Mouse (Mus musculus): ENCODE data around the gene Nrsn2. TPM values are rescaled to one million over a fixed set of nuclear protein-coding genes. Genes with fewer than 3 reads are reported as not detected.

Nrsn2 gene
- polyA plus RNA-seq (2014; fragmentation: Nextera tagmentation; extraction: Ambion mirVana), result 1.7 and 2.4 TPM in 2 replicates

DNA sequence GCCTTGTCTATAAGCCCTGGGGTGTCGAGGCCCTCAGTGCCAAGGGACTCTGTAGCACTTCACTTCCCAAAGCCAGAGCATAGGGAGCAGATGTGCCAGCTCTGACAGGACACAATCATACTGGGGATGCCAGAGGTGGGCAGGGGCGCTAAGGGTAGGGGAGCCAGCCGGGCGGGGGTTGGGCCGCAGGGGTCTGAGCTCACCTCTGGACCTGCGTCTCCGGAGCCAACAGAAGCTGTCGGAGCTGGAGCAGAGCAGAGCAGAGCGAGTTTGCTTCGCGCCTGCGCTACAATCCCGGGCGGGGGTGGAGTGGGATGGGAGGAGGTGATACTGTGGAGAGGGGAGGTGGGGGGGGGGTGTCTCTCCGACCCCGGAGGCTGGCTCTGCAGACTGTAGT lies at the start of gene Nrsn2:
Gene Nrsn2, minus strand, starts transcription at position 294 of the 397 bp plus-strand sequence.
- peaks cover 8% of the 10 kb centered on the region for H3K27me3 ChIP-seq (ENCODE audit: control insufficient read depth, insufficient read depth, low read length)
- H3K4me2 ChIP-seq (replicated peaks; ENCODE audit: low read depth, low read length), result peak within 1 kb of the TSS; percentile 27; the same call in 1 of the 2 replicates
- H3K9ac ChIP-seq (ENCODE audit: low read depth, low read length), result no peak within 1 kb of the TSS
- H3K36me3 ChIP-seq (ENCODE audit: control insufficient read depth, insufficient read depth, low read length), result no peaks in the 10 kb centered on the region
- ATAC-seq (ENCODE audit: low FRiP score, low TSS enrichment), result peak; percentile 59
- peaks cover 6% of the 10 kb centered on the region; the same call in 1 of the 2 replicates for H3K4me1 ChIP-seq (ENCODE audit: control insufficient read depth, insufficient read depth, low read length)
- H3K27ac ChIP-seq (ENCODE audit: low read depth, low read length), result no peak within 1 kb of the TSS
- H3K4me3 ChIP-seq (ENCODE audit: low read length), result no peak within 1 kb of the TSS
- no peaks in the 10 kb centered on the region for H3K9me3 ChIP-seq (ENCODE audit: control insufficient read depth, low read length)
- WGBS, result 1% methylated on average over 16 of the region's 16 CpGs

DNA sequence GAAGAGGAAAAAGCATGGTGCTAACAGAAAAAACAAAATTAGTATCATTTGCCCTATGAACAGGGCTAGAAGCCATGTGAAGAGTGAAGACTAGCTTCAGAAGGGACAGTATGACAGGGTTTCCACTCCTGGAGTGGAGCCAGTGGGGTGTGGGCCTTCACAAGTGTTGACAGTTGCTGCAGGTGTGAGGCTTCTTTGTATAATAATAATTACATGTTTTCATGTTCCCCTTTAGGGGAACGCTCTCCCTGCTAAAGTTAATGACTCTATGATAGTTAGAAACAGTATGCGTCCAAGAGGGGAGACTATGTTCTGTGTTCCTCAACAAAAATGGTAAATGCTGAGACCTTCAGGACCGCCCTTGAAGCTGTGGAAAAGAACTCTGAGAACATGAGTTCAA lies 39.3 kb upstream of the Nrsn2 start:
- Histone ChIP-seq H3K27me3 (ENCODE audit: control insufficient read depth, insufficient read depth, low read length) (no peaks in the 10 kb centered on the region), H3K9ac (ENCODE audit: low read depth, low read length) (peak overlapping the region; percentile 97; the same call in 1 of the 2 replicates), H3K4me2 (replicated peaks; ENCODE audit: low read depth, low read length) (peak overlapping the region; percentile 94; the same call in 1 of the 2 replicates), H3K36me3 (ENCODE audit: control insufficient read depth, insufficient read depth, low read length) (peaks cover 4% of the 10 kb centered on the region; the same call in 1 of the 2 replicates), H3K4me3 (ENCODE audit: low read length) (peak overlapping the region; percentile 84), H3K9me3 (ENCODE audit: control insufficient read depth, low read length) (peaks cover 6% of the 10 kb centered on the region; the same call in 1 of the 2 replicates), H3K27ac (ENCODE audit: low read depth, low read length) (peak overlapping the region; percentile 99; the same call in 1 of the 2 replicates), H3K4me1 (ENCODE audit: control insufficient read depth, insufficient read depth, low read length) (peaks cover 16% of the 10 kb centered on the region)
- WGBS, result over 99% methylated on average over 3 of the region's 3 CpGs
- ATAC-seq (ENCODE audit: low FRiP score, low TSS enrichment), result no peak

DNA sequence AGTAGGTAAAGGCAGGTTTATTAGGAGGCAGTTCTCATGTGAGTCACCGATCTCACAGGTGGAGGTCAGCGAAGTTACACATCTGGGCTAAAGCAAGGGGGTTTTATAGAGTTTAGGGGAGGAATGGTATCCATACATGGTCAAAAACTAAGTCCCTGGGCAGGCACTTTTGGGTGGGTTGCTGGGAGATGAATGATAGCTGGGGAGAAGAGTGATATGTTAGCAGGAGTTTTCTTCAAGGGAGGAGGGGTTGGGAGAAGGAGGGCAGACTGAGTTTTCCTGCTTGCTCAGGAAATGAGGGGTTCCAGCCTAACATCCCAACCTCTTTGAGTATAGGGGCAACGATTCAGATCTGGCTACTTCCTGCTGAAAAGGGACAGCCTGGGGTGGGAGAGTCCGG lies 38.8 kb upstream of the Nrsn2 start, which contains the start of gene 6820408C15Rik:
Gene 6820408C15Rik, plus strand, starts transcription at position 301 of the 400 bp plus-strand sequence.
- peaks cover 6% of the 10 kb centered on the region; the same call in 1 of the 2 replicates for H3K9me3 ChIP-seq (ENCODE audit: control insufficient read depth, low read length)
- 18% methylated on average over 4 of the region's 4 CpGs for WGBS
- H3K27me3 ChIP-seq (ENCODE audit: control insufficient read depth, insufficient read depth, low read length), result no peaks in the 10 kb centered on the region
- no peak for ATAC-seq (ENCODE audit: low FRiP score, low TSS enrichment)
- peaks cover 21% of the 10 kb centered on the region for H3K4me1 ChIP-seq (ENCODE audit: control insufficient read depth, insufficient read depth, low read length)
- H3K4me2 ChIP-seq (replicated peaks; ENCODE audit: low read depth, low read length), result peak within 1 kb of the TSS; percentile 94
- peak within 1 kb of the TSS; percentile 84 for H3K4me3 ChIP-seq (ENCODE audit: low read length)
- peaks cover 4% of the 10 kb centered on the region; the same call in 1 of the 2 replicates for H3K36me3 ChIP-seq (ENCODE audit: control insufficient read depth, insufficient read depth, low read length)
- H3K27ac ChIP-seq (ENCODE audit: low read depth, low read length), result peak within 1 kb of the TSS; percentile 99
- H3K9ac ChIP-seq (ENCODE audit: low read depth, low read length), result peak within 1 kb of the TSS; percentile 97

DNA sequence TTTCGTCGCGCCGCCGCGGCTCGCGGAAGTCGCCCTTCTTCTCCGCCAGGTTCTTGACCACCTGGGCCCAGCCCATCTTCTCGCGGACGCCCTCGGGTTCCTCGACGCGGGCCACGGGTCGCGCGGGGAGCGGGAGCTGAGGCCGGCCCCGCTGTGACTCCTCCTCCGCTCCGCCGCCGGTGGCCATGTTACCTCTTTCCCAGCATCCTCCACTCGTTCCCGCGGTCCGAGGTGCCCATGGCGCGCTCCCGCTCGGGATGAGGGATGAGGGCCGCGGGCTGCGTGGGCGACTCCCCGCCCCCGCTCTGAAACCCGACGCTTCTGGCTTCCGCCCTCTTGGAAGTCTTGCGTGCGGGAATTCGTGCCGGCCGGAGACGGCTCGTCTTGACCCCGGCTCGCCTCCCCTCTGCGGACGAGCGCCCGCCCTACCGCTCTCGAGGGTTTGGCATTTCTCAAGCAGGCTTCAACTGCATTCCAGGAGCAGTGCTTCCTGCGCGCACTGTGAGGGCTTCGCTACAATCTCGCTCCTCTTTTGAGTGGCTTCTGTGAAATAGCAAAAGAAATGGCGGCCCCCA lies 38.2 kb upstream of the Nrsn2 start, which contains the start of gene Zcchc3:
Gene Zcchc3, minus strand, starts transcription at position 437 of the 575 bp plus-strand sequence.
- WGBS, result under 1% methylated on average over 62 of the region's 65 CpGs
- Histone ChIP-seq H3K4me2 (replicated peaks; ENCODE audit: low read depth, low read length) (peak within 1 kb of the TSS; percentile 94), H3K9me3 (ENCODE audit: control insufficient read depth, low read length) (peaks cover 6% of the 10 kb centered on the region; the same call in 1 of the 2 replicates), H3K4me1 (ENCODE audit: control insufficient read depth, insufficient read depth, low read length) (peaks cover 27% of the 10 kb centered on the region), H3K27ac (ENCODE audit: low read depth, low read length) (peak within 1 kb of the TSS; percentile 99), H3K27me3 (ENCODE audit: control insufficient read depth, insufficient read depth, low read length) (no peaks in the 10 kb centered on the region), H3K9ac (ENCODE audit: low read depth, low read length) (peak within 1 kb of the TSS; percentile 97), H3K36me3 (ENCODE audit: control insufficient read depth, insufficient read depth, low read length) (peaks cover 4% of the 10 kb centered on the region; the same call in 1 of the 2 replicates), H3K4me3 (ENCODE audit: low read length) (peak within 1 kb of the TSS; percentile 84)
- ATAC-seq (ENCODE audit: low FRiP score, low TSS enrichment), result peak; percentile 83

DNA sequence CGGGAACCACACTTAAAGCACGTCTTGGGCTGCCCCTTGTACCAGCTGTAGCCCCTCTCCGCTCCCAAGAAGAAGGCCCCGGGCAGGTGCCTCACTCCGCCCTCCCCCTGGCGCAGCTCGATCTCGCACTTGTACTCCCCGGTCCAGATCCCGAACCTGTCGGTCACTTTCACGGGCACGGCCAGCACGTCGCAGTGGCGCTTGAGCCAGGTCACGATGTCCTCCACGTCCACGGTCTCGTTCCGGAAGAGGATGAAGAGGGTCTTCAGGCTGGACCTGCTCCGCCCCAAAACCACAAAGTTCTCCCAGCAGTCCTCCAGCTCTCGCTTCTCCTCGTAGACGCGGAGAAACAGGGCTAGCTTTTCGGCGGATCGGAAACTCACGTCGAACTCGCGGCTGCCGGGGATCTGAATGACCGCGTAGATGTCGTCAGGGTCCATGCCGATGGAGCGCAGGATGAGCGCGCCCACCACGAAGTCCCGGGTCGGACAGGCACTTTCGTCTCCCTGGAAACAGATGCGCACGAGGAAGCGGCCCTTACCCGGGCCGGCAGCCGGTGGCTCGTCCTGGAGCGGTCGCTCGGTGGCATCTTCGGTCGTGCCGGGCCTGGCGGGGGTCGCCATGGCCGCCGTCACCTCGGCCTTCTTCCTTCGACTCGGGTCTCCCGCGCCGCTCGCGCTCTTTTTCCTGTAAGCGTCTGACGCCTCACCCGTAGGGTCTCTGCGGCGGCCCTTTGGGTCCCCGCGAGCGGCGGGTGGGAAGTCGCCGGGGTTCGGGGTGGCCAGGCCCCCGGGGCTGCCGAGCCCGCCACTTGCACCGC lies 37.5 kb upstream of the Nrsn2 start:
- under 1% methylated on average over 83 of the region's 86 CpGs for WGBS
- Histone ChIP-seq H3K27me3 (ENCODE audit: control insufficient read depth, insufficient read depth, low read length) (no peaks in the 10 kb centered on the region), H3K9ac (ENCODE audit: low read depth, low read length) (peak overlapping the region; percentile 97), H3K36me3 (ENCODE audit: control insufficient read depth, insufficient read depth, low read length) (peaks cover 4% of the 10 kb centered on the region; the same call in 1 of the 2 replicates), H3K4me2 (replicated peaks; ENCODE audit: low read depth, low read length) (peak overlapping the region; percentile 94), H3K4me1 (ENCODE audit: control insufficient read depth, insufficient read depth, low read length) (peaks cover 28% of the 10 kb centered on the region), H3K27ac (ENCODE audit: low read depth, low read length) (peak overlapping the region; percentile 99), H3K4me3 (ENCODE audit: low read length) (peak overlapping the region; percentile 84), H3K9me3 (ENCODE audit: control insufficient read depth, low read length) (peaks cover 6% of the 10 kb centered on the region; the same call in 1 of the 2 replicates)
- peak; percentile 2 for ATAC-seq (ENCODE audit: low FRiP score, low TSS enrichment)

DNA sequence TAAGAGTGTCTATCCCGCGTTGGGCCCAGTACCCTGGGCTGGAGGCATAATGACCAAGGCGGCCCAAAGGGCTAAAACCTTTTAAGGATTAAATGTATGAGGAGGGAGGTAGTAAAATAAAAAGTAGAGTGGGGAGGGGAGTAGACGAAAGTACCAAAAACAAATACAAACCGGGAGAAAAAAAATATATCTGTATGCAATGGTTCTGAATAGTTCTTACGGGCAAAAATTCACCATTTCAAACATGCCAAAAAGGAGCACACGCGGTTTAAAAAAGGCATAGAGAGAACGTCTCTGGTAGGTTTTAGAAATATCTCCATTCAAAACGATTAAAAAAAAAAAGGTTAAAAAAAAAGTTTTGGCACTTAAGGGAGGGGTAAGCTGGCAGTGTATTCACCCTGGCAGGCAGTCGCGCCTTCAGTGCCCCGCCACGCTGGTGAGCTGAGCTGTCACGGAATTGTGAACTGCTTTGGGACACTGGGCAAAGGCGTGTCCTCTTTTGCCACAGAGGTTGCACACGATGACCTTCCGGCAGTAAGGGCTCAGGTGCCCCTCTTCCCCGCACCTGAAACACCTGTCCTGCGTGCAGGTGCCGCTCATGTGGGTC lies 36.8 kb upstream of the Nrsn2 start:
- Histone ChIP-seq H3K9ac (ENCODE audit: low read depth, low read length) (peak overlapping the region; percentile 97), H3K4me1 (ENCODE audit: control insufficient read depth, insufficient read depth, low read length) (peaks cover 28% of the 10 kb centered on the region), H3K9me3 (ENCODE audit: control insufficient read depth, low read length) (peaks cover 6% of the 10 kb centered on the region; the same call in 1 of the 2 replicates), H3K27me3 (ENCODE audit: control insufficient read depth, insufficient read depth, low read length) (no peaks in the 10 kb centered on the region), H3K36me3 (ENCODE audit: control insufficient read depth, insufficient read depth, low read length) (peaks cover 4% of the 10 kb centered on the region; the same call in 1 of the 2 replicates), H3K27ac (ENCODE audit: low read depth, low read length) (peak overlapping the region; percentile 99), H3K4me3 (ENCODE audit: low read length) (peak overlapping the region; percentile 84), H3K4me2 (replicated peaks; ENCODE audit: low read depth, low read length) (peak overlapping the region; percentile 94)
- WGBS, result 2% methylated on average over 21 of the region's 21 CpGs
- ATAC-seq (ENCODE audit: low FRiP score, low TSS enrichment), result no peak

DNA sequence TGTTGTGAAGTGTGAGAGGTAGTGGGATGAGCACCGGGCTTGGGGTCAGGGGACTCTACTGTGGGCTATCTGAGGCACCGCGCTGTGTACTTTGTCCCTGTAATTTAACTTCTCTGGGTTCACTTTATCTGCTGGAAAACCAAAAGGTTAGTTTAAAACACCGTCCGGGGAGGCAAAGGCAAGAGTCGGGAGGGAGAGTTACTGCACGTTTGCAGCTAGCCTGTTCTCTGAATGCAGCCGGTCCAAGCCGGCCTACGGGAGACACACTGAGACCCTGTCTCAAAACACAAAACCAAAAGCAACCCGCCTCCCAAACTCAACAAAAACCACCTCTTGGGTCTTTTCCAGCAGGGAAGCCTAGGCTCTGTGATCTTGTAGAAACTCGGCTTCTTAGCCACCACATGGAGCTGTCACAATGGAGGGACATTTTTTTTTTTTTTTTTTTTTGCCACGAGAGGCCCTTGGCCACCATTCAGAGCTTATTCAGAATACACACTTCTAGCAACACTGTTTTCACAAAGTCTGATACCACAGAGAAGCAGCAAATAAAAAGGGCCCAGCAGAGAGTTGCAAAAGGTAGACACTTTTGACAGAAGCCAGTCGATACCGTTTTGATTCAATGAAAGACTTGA lies 36.2 kb upstream of the Nrsn2 start:
- H3K4me3 ChIP-seq (ENCODE audit: low read length), result peak overlapping the region; percentile 84
- H3K27me3 ChIP-seq (ENCODE audit: control insufficient read depth, insufficient read depth, low read length), result no peaks in the 10 kb centered on the region
- WGBS, result 5% methylated on average over 15 of the region's 15 CpGs
- H3K4me2 ChIP-seq (replicated peaks; ENCODE audit: low read depth, low read length), result peak overlapping the region; percentile 94
- peak overlapping the region; percentile 99 for H3K27ac ChIP-seq (ENCODE audit: low read depth, low read length)
- peaks cover 6% of the 10 kb centered on the region; the same call in 1 of the 2 replicates for H3K9me3 ChIP-seq (ENCODE audit: control insufficient read depth, low read length)
- peaks cover 28% of the 10 kb centered on the region for H3K4me1 ChIP-seq (ENCODE audit: control insufficient read depth, insufficient read depth, low read length)
- H3K36me3 ChIP-seq (ENCODE audit: control insufficient read depth, insufficient read depth, low read length), result peaks cover 4% of the 10 kb centered on the region; the same call in 1 of the 2 replicates
- peak overlapping the region; percentile 97 for H3K9ac ChIP-seq (ENCODE audit: low read depth, low read length)
- no peak for ATAC-seq (ENCODE audit: low FRiP score, low TSS enrichment)

DNA sequence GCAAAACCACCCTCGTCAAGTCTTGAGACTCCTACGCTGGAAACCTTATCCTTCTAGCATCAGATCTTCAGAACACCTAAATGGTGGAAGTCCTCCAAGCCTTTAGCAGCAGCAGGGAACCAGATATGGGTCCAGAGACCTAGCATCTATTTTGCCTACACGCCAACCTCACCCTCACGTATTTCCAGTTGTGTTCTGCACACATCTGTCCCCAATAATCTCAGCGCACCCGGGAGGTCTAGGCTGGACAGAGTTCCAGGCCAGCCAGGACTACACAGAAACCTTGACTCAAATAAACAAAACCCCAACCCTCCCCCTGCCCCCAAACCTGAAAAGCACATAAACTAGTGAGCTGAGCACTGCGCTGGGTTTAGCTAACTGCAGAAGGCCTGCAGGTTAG lies 35.0 kb upstream of the Nrsn2 start:
- peaks cover 34% of the 10 kb centered on the region for H3K4me1 ChIP-seq (ENCODE audit: control insufficient read depth, insufficient read depth, low read length)
- H3K27me3 ChIP-seq (ENCODE audit: control insufficient read depth, insufficient read depth, low read length), result no peaks in the 10 kb centered on the region
- H3K9ac ChIP-seq (ENCODE audit: low read depth, low read length), result peak overlapping the region; percentile 97; the same call in 1 of the 2 replicates
- H3K9me3 ChIP-seq (ENCODE audit: control insufficient read depth, low read length), result peaks cover 6% of the 10 kb centered on the region; the same call in 1 of the 2 replicates
- no peak for ATAC-seq (ENCODE audit: low FRiP score, low TSS enrichment)
- H3K4me2 ChIP-seq (replicated peaks; ENCODE audit: low read depth, low read length), result peak overlapping the region; percentile 94
- H3K4me3 ChIP-seq (ENCODE audit: low read length), result peak overlapping the region; percentile 84
- H3K36me3 ChIP-seq (ENCODE audit: control insufficient read depth, insufficient read depth, low read length), result peaks cover 4% of the 10 kb centered on the region; the same call in 1 of the 2 replicates
- WGBS, result 1% methylated on average over 7 of the region's 7 CpGs
- H3K27ac ChIP-seq (ENCODE audit: low read depth, low read length), result peak overlapping the region; percentile 99
